Mouse (Mus musculus): ENCODE measurements around the gene Mmel1.

Gene Mmel1

GRCm38 (mm10) chr4:154869440-154869839, at the start of gene Mmel1:
Mmel1 (plus strand) TSS chr4:154869585.
- no peak for DNase-seq (ENCODE audit: low read depth, low spot score)

DNA sequence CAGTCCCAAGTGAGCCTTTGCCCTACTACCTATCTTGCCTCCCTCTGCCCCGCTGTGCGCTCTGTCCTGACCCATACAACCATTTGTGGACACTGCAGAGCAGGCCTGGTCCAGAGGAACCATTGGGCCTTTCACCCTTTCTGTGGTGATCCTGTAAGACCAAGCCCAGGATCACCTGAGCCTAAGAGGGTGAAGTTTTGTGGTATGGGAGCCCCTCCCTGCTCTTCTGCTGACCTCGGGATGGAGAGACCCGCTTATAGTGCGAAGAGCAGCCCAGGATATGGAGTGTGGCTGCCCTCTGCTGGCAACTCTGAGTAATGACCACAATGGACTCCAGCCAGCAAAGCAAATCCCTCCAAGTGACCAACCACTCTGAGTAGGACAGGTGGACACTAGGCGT, 43.7 kb upstream of the Mmel1 start:
- DNase-seq (ENCODE audit: low read depth, low spot score) = peak; percentile 41

DNA sequence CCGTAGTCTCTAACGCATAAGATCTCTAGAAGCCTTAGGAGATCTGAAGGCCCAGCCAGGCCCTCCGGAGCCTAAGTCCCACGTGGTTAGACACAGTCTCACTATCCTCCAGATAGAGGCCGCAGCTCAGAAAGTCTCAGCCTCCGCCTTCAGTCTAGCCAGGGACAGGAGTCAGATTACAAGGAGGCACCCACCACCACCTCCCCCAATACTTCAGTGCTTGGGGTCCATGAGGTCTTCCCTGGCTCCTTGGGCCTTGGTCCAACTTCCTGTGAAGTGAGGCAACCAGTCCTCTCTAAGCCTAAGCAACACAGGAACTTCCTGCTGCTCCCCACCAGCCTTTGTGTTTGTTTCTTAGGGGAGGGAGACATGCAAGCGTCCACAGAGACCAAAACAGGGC, 43.2 kb upstream of the Mmel1 start:
- no peak for DNase-seq (ENCODE audit: low read depth, low spot score)

DNA sequence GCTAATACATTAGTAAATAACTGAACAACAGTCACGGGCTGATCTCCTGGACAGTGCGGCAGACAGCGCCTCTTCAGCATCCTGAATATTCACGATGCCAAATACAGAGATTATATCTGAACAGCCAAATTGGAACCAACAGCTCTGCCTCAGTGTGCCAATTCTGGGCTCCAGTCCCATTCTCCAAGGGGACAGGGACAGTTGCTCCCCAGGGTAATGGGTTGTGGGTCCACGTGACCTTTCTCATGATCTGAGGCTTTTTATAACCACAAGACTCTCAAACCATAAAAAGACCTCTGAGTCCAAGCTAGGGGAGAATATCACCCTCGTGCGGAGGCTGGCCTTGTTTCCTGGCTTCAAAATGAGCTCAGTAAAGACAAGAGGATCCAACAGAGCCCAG, 42.2 kb upstream of the Mmel1 start:
- DNase-seq (ENCODE audit: low read depth, low spot score) = no peak

DNA sequence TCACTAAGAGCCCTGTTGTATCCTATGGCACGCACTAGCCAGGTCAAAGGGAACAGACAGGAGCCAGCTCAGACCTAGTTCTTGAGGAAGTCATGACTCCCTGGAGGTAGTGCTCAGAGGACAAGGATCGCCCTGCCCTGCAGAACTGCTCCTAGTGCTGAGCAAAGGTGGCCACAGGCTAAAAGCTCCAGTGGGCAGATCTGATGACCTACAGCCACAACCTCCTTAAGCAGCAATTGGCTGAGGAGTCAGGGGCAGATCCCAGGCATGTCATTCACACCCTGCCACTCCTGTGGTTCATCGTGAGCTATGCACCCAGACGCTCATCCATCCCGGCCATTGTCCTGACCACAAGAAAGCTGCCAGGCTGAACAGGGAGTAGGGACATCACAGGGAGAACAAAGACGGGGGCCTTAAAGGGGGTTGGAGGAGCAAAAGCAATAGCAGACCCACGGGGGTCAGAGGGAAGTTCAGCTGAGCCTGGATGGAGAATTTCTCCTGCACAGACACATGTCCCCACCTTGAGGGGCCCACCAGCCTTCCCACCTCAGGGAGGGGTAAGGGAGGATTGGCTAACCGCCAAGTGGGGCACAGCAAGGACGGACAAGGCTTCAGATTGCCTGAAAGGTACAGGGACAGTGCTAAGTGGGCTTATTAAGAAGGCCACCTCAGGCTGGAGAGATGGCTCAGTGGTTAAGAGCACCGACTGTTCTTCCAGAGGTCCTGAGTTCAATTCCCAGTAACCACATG, 41.3 kb upstream of the Mmel1 start:
- no peak for DNase-seq (ENCODE audit: low read depth, low spot score)

DNA sequence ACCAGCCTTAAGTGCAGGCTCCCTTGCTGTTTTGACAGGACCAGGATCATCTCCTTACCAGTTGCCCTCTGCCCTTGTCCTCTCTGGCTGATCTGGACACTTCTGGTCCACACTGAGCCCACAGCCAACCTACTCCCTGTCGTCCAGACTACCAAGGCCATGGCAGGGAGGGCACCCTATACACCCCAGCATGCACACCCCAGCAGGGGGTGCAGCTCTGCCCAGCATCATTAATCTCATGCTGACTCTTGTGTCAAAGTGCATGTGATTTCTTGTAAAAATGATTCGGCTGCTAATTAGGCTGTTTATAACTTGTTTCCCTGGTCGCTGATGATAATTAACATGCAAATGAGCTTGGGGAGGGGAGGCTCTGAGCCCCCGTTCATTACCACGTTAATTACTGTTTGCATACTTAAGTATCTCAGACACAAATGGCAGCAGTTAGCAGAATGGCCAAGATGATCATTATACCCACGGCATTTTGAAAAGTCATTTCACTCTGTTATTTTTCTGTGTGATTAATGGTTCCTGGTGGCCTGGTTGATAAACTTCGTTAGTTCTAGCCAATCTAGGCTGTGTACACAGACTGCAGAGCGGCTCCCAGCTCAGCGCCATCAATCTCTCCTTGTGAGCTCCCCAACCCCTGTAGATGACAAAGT, 37.3 kb upstream of the Mmel1 start:
- DNase-seq (ENCODE audit: low read depth, low spot score) = no peak

DNA sequence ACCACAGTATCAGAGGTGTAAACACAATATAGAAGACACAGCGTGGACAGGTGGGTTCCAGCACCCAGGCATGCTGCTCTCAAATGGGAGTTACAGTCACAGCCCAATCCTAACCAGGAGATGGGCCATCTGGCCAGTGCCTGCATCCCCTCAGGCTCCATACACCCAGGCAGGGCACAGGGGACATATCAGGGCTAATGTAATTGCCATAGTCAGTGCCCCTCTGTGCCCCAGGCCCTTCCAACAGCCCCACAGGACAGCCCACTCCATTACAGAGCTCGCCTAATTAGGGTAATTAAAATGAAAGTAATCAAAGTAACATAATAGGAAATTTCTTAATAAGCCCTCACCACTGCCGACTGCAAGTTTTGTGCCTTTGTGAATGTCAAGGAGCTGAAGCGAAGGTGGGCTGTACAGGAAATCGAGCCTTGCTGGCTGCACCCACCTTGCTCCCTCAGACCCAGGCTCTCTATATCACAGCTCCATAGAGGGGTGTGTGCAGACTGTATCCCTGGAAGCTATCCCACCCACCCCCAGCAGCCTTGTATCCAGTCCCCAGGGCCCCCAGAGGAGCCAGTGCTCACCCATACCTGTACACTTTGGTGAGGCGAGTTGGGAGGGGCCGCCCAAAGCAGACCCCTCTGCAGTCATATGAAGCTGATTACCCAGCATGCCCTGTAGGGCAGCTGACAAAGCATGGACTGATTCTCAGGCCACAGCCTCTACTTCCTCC, 33.0 kb upstream of the Mmel1 start:
- DNase-seq (ENCODE audit: low read depth, low spot score) = no peak

DNA sequence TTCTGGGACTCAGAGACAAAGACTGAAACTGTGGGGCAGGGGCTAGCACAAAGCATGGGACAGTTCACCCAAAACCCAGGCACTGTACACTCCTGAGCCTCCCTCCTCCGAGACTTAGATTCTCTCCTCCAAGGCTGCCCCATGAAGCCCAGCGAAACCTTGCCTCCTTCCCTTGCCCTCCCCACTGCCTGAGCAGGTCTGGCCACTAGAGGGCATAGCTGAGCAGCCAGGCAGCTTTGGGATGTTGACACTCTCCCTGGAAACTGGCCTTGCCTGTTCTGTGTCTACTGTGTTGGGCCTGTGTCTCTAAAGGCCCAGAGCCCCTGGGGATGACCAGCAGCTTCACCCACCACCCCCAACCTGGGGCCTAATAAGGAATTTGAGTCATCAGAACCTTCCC, 32.2 kb upstream of the Mmel1 start, which contains the start of gene Ttc34:
Gene Ttc34, plus strand, starts transcription at position 290 of the 400 bp plus-strand sequence.
- peak; percentile 35 for DNase-seq (ENCODE audit: low read depth, low spot score)

- DNase-seq (ENCODE audit: low read depth, low spot score) = no peak
Observed at GRCm38 (mm10) chr4:154838741-154839140, 30.6 kb upstream of the Mmel1 start.

- DNase-seq (ENCODE audit: low read depth, low spot score) = no peak
Observed at GRCm38 (mm10) chr4:154839406-154839805, 30.0 kb upstream of the Mmel1 start.

DNA sequence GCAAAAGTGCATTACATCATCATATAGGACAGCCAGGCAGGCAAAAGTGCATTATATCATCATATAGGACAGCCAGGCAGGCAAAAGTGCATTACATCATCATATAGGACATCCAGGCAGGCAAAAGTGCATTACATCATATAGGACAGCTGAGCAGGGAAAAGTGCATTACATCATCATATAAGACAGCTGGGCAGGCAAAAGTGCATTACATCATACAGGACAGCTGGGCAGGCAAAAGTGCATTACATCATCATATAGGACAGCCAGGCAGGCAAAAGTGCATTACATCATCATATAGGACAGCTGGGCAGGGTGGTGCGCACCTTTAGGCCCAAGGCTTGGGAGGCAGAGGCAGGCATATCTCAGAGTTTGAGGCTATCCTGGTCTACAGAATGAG, 16.7 kb upstream of the Mmel1 start:
- DNase-seq (ENCODE audit: low read depth, low spot score) = no peak

DNA sequence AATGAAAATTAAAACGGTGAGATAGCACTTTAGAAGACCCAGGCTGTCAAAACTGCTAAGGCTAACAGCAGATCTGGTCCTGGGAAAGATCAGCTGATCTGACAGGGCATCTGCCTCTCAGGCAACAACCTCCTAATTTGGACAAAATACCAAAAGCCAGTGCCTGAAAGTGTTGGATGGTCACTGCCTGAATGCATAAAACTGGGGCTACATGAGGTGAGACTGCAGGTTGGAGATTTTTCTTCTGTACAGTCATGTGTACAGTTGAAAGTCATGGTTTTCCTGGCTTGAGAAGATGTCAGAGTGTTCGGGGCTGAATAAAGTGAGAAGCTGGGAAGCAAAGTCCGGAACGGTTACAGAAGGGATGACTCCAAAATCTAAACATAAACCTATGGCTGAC, 15.5 kb upstream of the Mmel1 start:
- no peak for DNase-seq (ENCODE audit: low read depth, low spot score)

- peak; percentile 27 for DNase-seq (ENCODE audit: low read depth, low spot score)
Observed at GRCm38 (mm10) chr4:154854676-154855345, 14.6 kb upstream of the Mmel1 start.

DNA sequence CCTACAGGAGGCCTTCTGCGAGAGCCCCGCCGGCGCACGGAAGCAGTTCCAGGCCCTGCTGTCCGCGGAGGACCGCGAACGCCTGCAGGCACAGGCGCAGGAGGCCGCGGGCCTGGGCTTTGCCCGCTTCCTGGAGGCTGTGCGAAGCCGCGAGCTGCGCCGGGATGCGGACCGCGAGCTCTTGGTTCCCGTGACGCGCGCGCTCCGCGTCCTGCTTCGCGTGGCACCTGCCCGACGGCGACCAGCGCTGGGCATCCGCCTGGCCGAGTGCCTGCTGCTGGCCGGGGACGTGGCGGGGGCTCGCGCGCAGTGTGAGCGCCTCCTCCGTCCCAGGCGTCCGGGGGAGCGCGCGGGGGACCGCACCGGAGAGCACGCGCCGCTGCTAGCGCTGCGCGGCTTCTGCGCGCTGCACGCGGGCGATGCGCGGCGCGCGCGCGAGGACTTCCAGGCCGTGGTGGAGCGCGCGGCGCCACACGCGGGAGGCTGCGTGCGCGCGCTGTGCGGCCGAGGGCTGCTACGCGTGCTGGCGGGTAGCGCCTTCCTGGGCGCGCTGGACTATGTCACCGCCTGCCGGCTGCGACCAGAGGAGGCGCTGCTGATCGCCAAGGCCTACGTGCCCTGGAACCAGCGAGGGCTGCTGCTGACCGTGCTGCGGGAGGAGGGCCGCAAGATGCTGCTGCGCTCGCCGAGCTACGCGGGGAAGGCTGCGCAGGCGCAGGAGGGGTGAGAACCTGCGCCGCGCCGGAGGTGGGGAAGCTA, 13.5 kb upstream of the Mmel1 start:
- peak; percentile 61 for DNase-seq (ENCODE audit: low read depth, low spot score)

- no peak for DNase-seq (ENCODE audit: low read depth, low spot score)
Observed at GRCm38 (mm10) chr4:154856480-154856837, 12.9 kb upstream of the Mmel1 start.

- DNase-seq (ENCODE audit: low read depth, low spot score) = no peak
Observed at GRCm38 (mm10) chr4:154856882-154857281, 12.5 kb upstream of the Mmel1 start.

DNA sequence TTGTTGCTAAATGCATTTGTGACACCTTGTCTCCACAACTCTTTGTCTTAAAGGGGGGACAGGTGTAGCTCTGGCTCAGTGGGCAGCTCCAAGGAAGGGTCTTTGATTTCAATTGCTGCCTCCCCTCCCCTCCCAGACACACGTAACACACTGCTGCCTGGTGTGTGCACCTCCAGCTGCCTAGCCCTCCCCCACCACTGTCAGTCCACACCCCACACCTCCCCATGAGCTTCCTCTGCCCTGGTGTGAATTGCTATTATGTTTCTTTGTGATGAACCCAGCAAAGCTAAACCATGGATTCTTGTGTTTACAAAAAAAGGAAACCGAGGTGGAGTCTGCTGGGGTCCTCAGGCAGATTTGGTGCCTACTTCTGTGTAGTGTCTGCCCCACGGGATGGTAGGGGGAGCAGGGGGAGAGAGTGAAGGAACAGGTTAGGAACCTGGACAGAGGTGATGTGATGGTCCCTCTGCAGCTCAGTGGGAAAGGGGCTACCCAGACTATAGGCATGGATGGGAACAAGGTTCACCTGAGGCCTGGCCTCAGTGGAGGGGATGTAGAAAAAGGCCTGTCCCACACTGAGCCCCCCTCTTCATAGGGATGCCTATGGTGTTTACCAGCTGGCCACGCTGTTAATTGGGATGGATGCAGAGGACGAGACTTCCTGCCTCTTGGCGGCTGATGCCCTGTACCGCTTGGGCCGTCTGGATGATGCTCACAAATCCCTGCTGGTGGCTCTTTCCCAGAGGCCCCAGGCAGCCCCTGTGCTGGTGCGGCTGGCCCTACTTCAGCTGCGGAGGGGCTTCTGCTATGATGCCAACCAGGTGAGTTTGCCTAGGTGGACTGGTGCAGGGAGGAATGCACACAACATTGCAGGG, 11.8 kb upstream of the Mmel1 start:
- DNase-seq (ENCODE audit: low read depth, low spot score) = no peak

DNA sequence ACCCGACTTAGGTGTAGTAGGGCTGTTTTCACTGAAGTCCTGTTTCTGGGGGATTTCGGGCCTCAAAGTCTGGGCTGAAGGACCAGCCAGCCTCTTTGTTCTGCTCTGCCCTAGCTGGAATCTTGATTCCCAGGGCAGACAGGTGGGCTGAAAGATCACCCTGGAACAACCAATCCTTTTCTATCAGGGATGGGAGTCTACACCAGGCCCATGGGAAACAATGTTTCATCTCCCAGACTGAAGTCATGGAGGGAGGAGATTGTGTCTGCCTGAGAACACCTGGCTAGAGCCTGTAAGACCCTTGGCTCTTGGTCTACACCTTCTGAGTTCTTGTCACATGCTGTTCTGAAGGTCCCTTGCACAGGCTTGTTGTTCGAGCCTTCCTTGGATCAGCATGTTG, 10.8 kb upstream of the Mmel1 start:
- no peak for DNase-seq (ENCODE audit: low read depth, low spot score)

DNA sequence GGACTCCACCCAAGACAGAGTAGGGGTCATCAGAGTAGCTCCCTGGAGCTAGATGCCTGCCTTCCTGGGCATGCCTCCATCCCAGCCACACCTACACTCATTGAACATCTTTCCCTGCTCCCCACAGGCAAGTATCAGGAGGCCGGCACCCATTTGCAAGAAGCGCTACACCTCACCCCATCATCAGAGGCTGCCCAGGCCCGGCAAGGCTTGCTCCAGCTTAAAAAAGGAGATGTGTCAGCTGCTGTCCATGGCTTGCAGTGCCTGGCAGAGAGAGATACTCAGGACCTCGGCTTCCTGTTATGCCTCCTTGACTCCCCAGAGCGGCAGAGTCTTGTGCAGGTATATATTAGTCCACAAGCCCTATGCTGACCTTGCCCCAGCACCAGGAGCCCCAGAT, 7.4 kb upstream of the Mmel1 start:
- DNase-seq (ENCODE audit: low read depth, low spot score) = no peak

DNA sequence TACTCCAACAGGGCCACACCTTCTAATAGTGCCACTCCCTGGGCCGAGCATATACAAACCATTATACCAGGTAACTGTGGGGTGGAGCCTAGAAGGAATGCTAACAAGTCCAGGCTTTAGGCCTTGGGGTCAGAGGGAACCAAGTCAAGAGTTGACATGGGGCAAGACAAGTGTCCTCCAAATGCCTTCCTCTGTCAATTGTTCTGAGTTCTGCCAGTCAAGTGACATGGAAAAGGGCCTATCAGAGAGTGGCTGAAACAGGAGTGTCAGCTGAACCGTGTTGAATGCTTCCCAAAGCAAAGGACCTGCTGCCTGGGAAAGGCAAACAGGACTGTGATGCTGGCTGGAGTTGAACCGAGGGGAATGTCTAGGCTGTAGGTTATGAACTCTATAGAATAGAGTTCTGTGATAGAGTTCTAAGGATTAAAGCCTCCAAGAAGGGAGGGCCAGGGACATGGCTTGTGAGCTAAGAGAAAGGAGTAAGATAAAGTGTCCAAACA, 5.9 kb upstream of the Mmel1 start:
- no peak for DNase-seq (ENCODE audit: low read depth, low spot score)

Measured in CD4-positive helper T cell, adult 2 months (primary cell).